Mouse (Mus musculus): ENCODE measurements around the gene Glis3.

Glis3 gene

GRCm38 (mm10) chr19:28246186-28246585 is 433.7 kb downstream of the Glis3 start:
- DNase-seq (ENCODE audit: low spot score) = no peak

- DNase-seq (ENCODE audit: low spot score) = no peak
Observed at GRCm38 (mm10) chr19:28238073-28238472, 441.8 kb downstream of the Glis3 start.

- DNase-seq (ENCODE audit: low spot score) = no peak
Observed at GRCm38 (mm10) chr19:28237621-28238020, 442.3 kb downstream of the Glis3 start.

GRCm38 (mm10) chr19:28235571-28235970 is 444.3 kb downstream of the Glis3 start:
- no peak for DNase-seq (ENCODE audit: low spot score)

- DNase-seq (ENCODE audit: low spot score) = no peak
Observed at GRCm38 (mm10) chr19:28235096-28235495, 444.8 kb downstream of the Glis3 start.

- no peak for DNase-seq (ENCODE audit: low spot score)
Observed at GRCm38 (mm10) chr19:28234676-28235075, 445.2 kb downstream of the Glis3 start.

- DNase-seq (ENCODE audit: low spot score) = no peak
Observed at GRCm38 (mm10) chr19:28231511-28231910, 448.4 kb downstream of the Glis3 start.

GRCm38 (mm10) chr19:28227526-28227925 is 452.4 kb downstream of the Glis3 start:
- no peak for DNase-seq (ENCODE audit: low spot score)

GRCm38 (mm10) chr19:28225651-28226050 is 454.2 kb downstream of the Glis3 start:
- no peak for DNase-seq (ENCODE audit: low spot score)

GRCm38 (mm10) chr19:28211630-28212029 is 468.2 kb downstream of the Glis3 start:
- DNase-seq (ENCODE audit: low spot score) = no peak

All from ovary, postnatal 14 days (tissue).